Mouse (Mus musculus) heart, adult 11 months (tissue): ENCODE results near the gene Grm4.
"Not testable (repeated sequence)": the region's sequence is repeated elsewhere in the genome, so short reads cannot be mapped to it uniquely, and the experiment has no call there.

Experiments used
- DNase-seq: peaks from one replicate; pipeline ENCODE4 v3.0.0; 2022

The Grm4 gene

DNA sequence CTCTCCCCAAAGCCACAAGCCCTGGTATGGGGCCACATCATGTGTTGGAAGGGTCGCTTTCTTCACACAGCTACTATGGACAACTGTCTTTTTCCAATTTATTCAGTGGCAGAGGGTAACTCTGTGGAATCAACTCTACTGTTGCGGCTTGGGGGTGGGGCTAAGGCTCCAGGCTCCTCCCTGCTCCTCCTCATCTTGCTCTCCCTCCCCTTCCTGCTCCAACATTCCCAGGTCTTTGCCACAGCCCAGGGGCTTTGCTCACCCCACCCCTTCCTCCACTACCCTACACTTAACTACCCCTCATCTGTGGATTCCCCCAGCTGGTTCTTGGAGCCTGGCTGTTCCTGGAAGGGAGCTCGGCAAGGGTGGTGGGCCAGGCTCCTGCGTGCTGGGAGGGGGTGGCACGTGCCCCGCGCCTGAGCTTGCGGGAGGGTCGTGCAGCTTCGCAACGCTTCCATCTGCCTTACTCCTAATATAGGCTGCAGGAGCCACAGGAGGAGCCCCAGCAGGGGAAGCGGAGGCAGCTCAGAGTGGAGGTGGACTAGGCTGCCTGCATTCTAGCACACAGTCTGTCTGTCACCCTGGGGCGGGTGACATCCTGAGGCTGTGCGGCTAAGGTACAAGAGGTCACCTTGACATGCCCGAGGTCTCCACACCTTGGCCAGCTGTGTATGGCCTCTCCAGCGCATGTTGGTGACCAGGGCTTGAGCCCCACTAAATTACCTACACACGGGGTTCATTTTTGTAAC lies 135.5 kb downstream of the Grm4 start:
- DNase-seq, result no peak

DNA sequence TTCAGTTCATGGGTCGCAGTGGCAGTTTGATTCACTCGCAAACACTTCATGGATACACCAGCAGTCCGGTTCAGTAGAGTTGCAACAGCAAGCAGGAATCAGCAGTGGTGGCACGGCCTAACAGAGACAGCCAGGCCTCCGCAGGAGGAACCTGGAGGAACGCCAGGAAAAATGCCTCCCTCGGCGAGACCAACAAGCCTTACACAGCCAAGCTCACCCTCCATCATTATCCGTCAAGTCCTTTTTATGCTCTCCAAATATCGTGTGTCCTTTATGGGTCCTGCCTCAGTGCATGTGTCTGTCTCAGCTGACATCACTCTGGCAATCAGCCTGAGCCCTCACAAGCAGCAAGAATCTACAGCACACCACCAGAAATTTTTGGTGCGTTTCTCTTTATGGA lies 138.3 kb downstream of the Grm4 start:
- no peak for DNase-seq

DNA sequence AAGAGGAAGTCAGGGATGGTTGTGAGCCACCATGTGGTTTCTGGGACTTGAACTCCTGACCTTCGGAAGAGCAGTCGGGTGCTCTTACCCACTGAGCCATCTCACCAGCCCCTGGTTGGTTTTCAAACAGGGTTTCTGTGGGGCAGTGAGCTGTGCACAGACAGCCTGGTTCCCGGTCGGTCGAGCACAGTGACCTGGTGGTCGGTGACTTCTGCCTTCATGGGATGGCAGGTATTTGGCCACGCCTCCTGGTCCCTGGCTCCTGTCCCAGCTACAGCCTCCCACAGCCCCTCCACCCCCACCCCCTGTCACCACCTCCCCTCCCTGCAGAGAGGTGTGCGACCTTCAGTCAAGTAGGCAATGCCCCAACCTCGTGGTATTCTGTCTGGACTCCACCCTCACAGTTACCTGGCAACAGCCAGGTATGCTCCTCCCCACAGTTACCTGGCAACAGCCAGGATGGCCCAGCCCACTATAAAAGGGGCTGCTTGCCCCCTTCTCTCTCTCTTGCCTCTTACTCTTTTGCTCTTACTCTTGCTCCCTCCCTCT lies 140.2 kb downstream of the Grm4 start:
- DNase-seq, result not testable (repeated sequence)

DNA sequence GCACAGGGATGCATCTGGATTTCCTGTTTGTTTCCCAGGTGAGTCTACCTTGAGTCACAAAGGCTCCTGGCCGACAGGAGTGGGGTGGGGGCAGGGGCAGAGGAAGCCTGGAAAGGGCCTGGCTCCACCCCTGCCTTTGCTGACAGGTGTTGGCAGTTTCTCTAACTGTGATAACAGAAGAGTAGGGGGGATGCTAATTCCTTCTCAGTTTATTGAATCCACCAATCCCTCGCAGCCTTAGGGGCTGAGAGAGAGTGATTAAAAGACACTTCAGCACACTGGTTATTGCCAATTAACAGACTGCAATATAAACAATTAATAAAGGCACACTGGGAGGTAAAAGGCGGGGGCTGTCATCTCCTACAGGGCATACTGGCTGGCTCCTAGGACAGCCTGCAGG lies 142.2 kb downstream of the Grm4 start:
- DNase-seq, result no peak

DNA sequence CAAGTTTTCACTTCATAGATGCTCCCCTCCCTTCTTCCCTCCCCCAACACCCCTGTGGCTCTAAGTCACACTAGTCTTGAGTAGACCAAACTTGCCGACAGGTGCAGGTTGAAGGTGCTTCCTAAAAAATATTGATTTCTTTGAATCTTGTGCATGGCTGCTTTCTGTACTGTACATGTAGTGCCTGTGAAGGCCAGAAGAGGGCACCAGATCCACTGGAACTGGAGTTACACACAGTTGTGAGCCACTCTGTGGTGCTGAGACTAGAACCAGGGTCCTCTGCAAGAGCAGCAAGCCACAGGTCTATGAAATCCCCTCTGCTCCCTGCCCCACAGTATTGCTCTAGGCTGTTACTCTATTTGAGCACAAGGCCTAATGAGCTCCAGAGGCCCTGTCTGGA lies 144.1 kb downstream of the Grm4 start:
- DNase-seq, result no peak

DNA sequence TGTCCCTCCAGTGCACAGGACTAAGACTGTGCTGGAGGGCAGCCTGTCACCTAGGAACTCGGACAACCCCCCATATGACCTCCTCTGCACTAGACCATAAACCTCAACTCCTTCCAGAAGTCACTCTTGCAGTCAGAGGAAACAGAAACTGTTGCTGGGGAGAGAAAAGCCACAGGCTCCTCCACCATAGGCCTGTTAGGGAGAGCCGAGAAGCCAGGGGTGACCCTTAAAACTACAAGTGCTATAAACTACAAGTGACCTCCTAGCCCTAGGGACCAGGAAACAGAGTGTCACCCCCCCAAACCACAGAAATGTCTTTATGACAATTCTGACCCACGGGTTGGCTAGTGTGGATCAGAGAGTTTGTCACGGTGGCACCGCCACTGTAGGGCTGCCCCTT lies 145.7 kb downstream of the Grm4 start:
- no peak for DNase-seq
